Mouse (Mus musculus): ENCODE results near the gene Gstp3.

Gstp3 gene

GRCm38 (mm10) chr19:4059069-4059740 is at the start of gene Gstp3:
Gene Gstp3 (minus strand): TSS chr19:4059569.
- peak; percentile 70 for DNase-seq (ENCODE audit: low spot score)

- DNase-seq (ENCODE audit: low spot score) = no peak
Observed at GRCm38 (mm10) chr19:4108535-4108934, 49.2 kb upstream of the Gstp3 start.

GRCm38 (mm10) chr19:4106654-4107053 is 47.3 kb upstream of the Gstp3 start:
- no peak for DNase-seq (ENCODE audit: low spot score)

- no peak for DNase-seq (ENCODE audit: low spot score)
Observed at GRCm38 (mm10) chr19:4104675-4105194, 45.4 kb upstream of the Gstp3 start.

- no peak for DNase-seq (ENCODE audit: low spot score)
Observed at GRCm38 (mm10) chr19:4103792-4104191, 44.4 kb upstream of the Gstp3 start.

GRCm38 (mm10) chr19:4103294-4103693 is 43.9 kb upstream of the Gstp3 start:
- DNase-seq (ENCODE audit: low spot score) = no peak

GRCm38 (mm10) chr19:4102626-4103025 is 43.3 kb upstream of the Gstp3 start:
- no peak for DNase-seq (ENCODE audit: low spot score)

GRCm38 (mm10) chr19:4102049-4102448 is 42.7 kb upstream of the Gstp3 start:
- DNase-seq (ENCODE audit: low spot score) = no peak

- no peak for DNase-seq (ENCODE audit: low spot score)
Observed at GRCm38 (mm10) chr19:4101466-4101865, 42.1 kb upstream of the Gstp3 start.

GRCm38 (mm10) chr19:4100718-4101261 is 41.4 kb upstream of the Gstp3 start:
- no peak for DNase-seq (ENCODE audit: low spot score)

- DNase-seq (ENCODE audit: low spot score) = peak; percentile 83
Observed at GRCm38 (mm10) chr19:4099837-4100717, 40.7 kb upstream of the Gstp3 start, which contains the start of gene Pitpnm1. Gene Pitpnm1 (plus strand): TSS chr19:4099998.

- DNase-seq (ENCODE audit: low spot score) = peak; percentile 95
Observed at GRCm38 (mm10) chr19:4099056-4099455, 39.7 kb upstream of the Gstp3 start.

GRCm38 (mm10) chr19:4098426-4098825 is 39.1 kb upstream of the Gstp3 start:
- DNase-seq (ENCODE audit: low spot score) = no peak

- peak; percentile 91 for DNase-seq (ENCODE audit: low spot score)
Observed at GRCm38 (mm10) chr19:4097441-4097825, 38.1 kb upstream of the Gstp3 start.

GRCm38 (mm10) chr19:4096642-4097440 is 37.5 kb upstream of the Gstp3 start, which contains the start of gene Cdk2ap2:
Gene Cdk2ap2 (plus strand): TSS chr19:4097182.
- DNase-seq (ENCODE audit: low spot score) = peak; percentile 100

GRCm38 (mm10) chr19:4095802-4096201 is 36.4 kb upstream of the Gstp3 start:
- no peak for DNase-seq (ENCODE audit: low spot score)

GRCm38 (mm10) chr19:4094774-4095303 is 35.5 kb upstream of the Gstp3 start:
- DNase-seq (ENCODE audit: low spot score) = no peak

- DNase-seq (ENCODE audit: low spot score) = no peak
Observed at GRCm38 (mm10) chr19:4094348-4094747, 35.0 kb upstream of the Gstp3 start.

- DNase-seq (ENCODE audit: low spot score) = peak; percentile 18
Observed at GRCm38 (mm10) chr19:4093772-4094171, 34.4 kb upstream of the Gstp3 start.

- DNase-seq (ENCODE audit: low spot score) = no peak
Observed at GRCm38 (mm10) chr19:4092750-4093149, 33.4 kb upstream of the Gstp3 start.

GRCm38 (mm10) chr19:4091383-4091782 is 32.0 kb upstream of the Gstp3 start:
- DNase-seq (ENCODE audit: low spot score) = no peak
